Mouse (Mus musculus): ENCODE results near the gene 1700028K03Rik. TPM values are rescaled to one million over a fixed set of nuclear protein-coding genes. Genes with fewer than 3 reads are reported as not detected.

The 1700028K03Rik gene
- total RNA-seq (2012; rRNA removed) = not detected in 2 replicates
- not detected for polyA plus RNA-seq (2012; ENCODE audit: insufficient read depth in 1 of 2, insufficient read length in 2 of 2, low read depth in 1 of 2, low replicate concordance in 2 of 2, missing spikeins in 1 of 2)

- Histone ChIP-seq H3K9ac (ENCODE audit: control insufficient read depth, low read depth, low read length, poor library complexity, severe bottlenecking) (no peak within 1 kb of the TSS), H3K79me2 (ENCODE audit: control insufficient read depth, insufficient read depth, low read length, poor library complexity) (no peaks in the 10 kb centered on the region), H3K4me1 (ENCODE audit: control insufficient read depth in 1 of 2, insufficient read depth in 2 of 2, low read length in 2 of 2) (no peaks in the 10 kb centered on the region; a peak in 1 of 4 replicates), H3K27me3 (ENCODE audit: control insufficient read depth in 1 of 2, insufficient read depth in 2 of 2, low read length in 2 of 2) (no peaks in the 10 kb centered on the region), H3K36me3 (ENCODE audit: control insufficient read depth in 1 of 2, insufficient read depth in 2 of 2, low read length in 2 of 2) (peaks cover 0 to 2% of the 10 kb centered on the region in 2 experiments; a peak in 1 of 4 replicates), H3K9me3 (replicated peaks; ENCODE audit: insufficient read depth, low read length) (no peaks in the 10 kb centered on the region), H3K27ac (ENCODE audit: control insufficient read depth, low read depth, low read length) (no peak within 1 kb of the TSS), H3K4me3 (ENCODE audit: control insufficient read depth in 1 of 2, insufficient read depth in 1 of 2, low read depth in 2 of 2, low read length in 2 of 2) (no peak within 1 kb of the TSS)
- TF ChIP-seq TAL1 (IDR thresholded peaks at IDR 0.05; ENCODE audit: low read length) = no peak
- no peak for TF ChIP-seq RAD21 (IDR thresholded peaks at IDR 0.05; ENCODE audit: low read depth, low read length)
- no peak for TF ChIP-seq MEF2A (IDR thresholded peaks at IDR 0.05; ENCODE audit: extremely low read depth, insufficient replicate concordance, low read depth, low read length, poor library complexity, severe bottlenecking)
- TF ChIP-seq USF2 (IDR thresholded peaks at IDR 0.05; ENCODE audit: borderline replicate concordance in 1 of 2, insufficient read depth in 1 of 2, low read depth in 1 of 2, low read length in 2 of 2) = no peak
- no peak for TF ChIP-seq ETS1 (IDR thresholded peaks at IDR 0.05; ENCODE audit: low read depth, low read length)
- TF ChIP-seq MYB (IDR thresholded peaks at IDR 0.05; ENCODE audit: low read depth, low read length) = no peak
- TF ChIP-seq ZC3H11A (IDR thresholded peaks at IDR 0.05; ENCODE audit: low read depth, low read length) = no peak
- no peak for TF ChIP-seq TBP (IDR thresholded peaks at IDR 0.05; ENCODE audit: low read depth, low read length)
- no peak for TF ChIP-seq BHLHE40 (IDR thresholded peaks at IDR 0.05; ENCODE audit: borderline replicate concordance, low read depth, low read length)
- TF ChIP-seq GABPA (IDR thresholded peaks at IDR 0.05; ENCODE audit: low read depth, low read length) = no peak
- no peak for TF ChIP-seq HCFC1 (IDR thresholded peaks at IDR 0.05; ENCODE audit: low read depth, low read length)
- no peak for TF ChIP-seq GATA1 (IDR thresholded peaks at IDR 0.05; ENCODE audit: low read depth, low read length)
- TF ChIP-seq MAX (IDR thresholded peaks at IDR 0.05; ENCODE audit: low read length) = no peak
- TF ChIP-seq POLR2AphosphoS2 (IDR thresholded peaks at IDR 0.05; ENCODE audit: low read length) = no peak
- no peak for DNase-seq (ENCODE audit: low read depth, low spot score)
These were observed at the start of gene 1700028K03Rik for GRCm38 (mm10) chr5:107534581-107534980. TSS of gene 1700028K03Rik (plus strand) at chr5:107534709.

- no peak for DNase-seq (ENCODE audit: low read depth, low spot score)
- Histone ChIP-seq H3K4me1 (ENCODE audit: control insufficient read depth in 1 of 2, insufficient read depth in 2 of 2, low read length in 2 of 2) (peaks cover 0 to 3% of the 10 kb centered on the region in 2 experiments; a peak in 1 of 4 replicates), H3K9me3 (replicated peaks; ENCODE audit: insufficient read depth, low read length) (no peaks in the 10 kb centered on the region), H3K79me2 (ENCODE audit: control insufficient read depth, insufficient read depth, low read length, poor library complexity) (no peaks in the 10 kb centered on the region), H3K4me3 (ENCODE audit: control insufficient read depth in 1 of 2, insufficient read depth in 1 of 2, low read depth in 2 of 2, low read length in 2 of 2) (no peak overlapping the region), H3K27ac (ENCODE audit: control insufficient read depth, low read depth, low read length) (no peak overlapping the region), H3K36me3 (ENCODE audit: control insufficient read depth in 1 of 2, insufficient read depth in 2 of 2, low read length in 2 of 2) (no peaks in the 10 kb centered on the region), H3K27me3 (ENCODE audit: control insufficient read depth in 1 of 2, insufficient read depth in 2 of 2, low read length in 2 of 2) (no peaks in the 10 kb centered on the region), H3K9ac (ENCODE audit: control insufficient read depth, low read depth, low read length, poor library complexity, severe bottlenecking) (no peak overlapping the region)
- no peak for TF ChIP-seq POLR2AphosphoS5 (IDR thresholded peaks at IDR 0.05; ENCODE audit: borderline replicate concordance, low read depth, low read length)
- TF ChIP-seq POLR2A (IDR thresholded peaks at IDR 0.05; ENCODE audit: control insufficient read depth in 1 of 2, insufficient read depth in 1 of 2, low read depth in 1 of 2, low read length in 2 of 2, poor library complexity in 1 of 2) = no peak
- no peak for TF ChIP-seq RCOR1 (IDR thresholded peaks at IDR 0.05; ENCODE audit: low read depth, low read length)
- no peak for TF ChIP-seq E2F4 (IDR thresholded peaks at IDR 0.05; ENCODE audit: borderline replicate concordance, low read depth, low read length)
- TF ChIP-seq MXI1 (IDR thresholded peaks at IDR 0.05; ENCODE audit: low read depth, low read length) = no peak
- no peak for TF ChIP-seq CTCF (IDR thresholded peaks at IDR 0.05 in 2 of 3, conservative IDR thresholded peaks at IDR 0.05 in 1 of 3; ENCODE audit: control insufficient read depth in 1 of 3, insufficient read depth in 1 of 3, low read depth in 2 of 3, low read length in 3 of 3, poor library complexity in 1 of 3, severe bottlenecking in 1 of 3)
- TF ChIP-seq MEF2A (IDR thresholded peaks at IDR 0.05; ENCODE audit: extremely low read depth, insufficient replicate concordance, low read depth, low read length, poor library complexity, severe bottlenecking) = no peak
- no peak for TF ChIP-seq POLR2AphosphoS2 (IDR thresholded peaks at IDR 0.05; ENCODE audit: low read length)
- no peak for TF ChIP-seq SMC3 (IDR thresholded peaks at IDR 0.05; ENCODE audit: low read depth, low read length)
- TF ChIP-seq BHLHE40 (IDR thresholded peaks at IDR 0.05; ENCODE audit: borderline replicate concordance, low read depth, low read length) = no peak
- no peak for TF ChIP-seq ELF1 (IDR thresholded peaks at IDR 0.05; ENCODE audit: low read depth, low read length)
- TF ChIP-seq NRF1 (IDR thresholded peaks at IDR 0.05; ENCODE audit: insufficient read depth, low read depth, low read length, poor library complexity, severe bottlenecking) = no peak
- no peak for TF ChIP-seq ETS1 (IDR thresholded peaks at IDR 0.05; ENCODE audit: low read depth, low read length)
- TF ChIP-seq UBTF (IDR thresholded peaks at IDR 0.05; ENCODE audit: borderline replicate concordance, insufficient read depth, low read depth, low read length) = no peak
- TF ChIP-seq MAFK (IDR thresholded peaks at IDR 0.05; ENCODE audit: borderline replicate concordance, low read depth, low read length) = no peak
These were observed 45.5 kb upstream of the 1700028K03Rik start for GRCm38 (mm10) chr5:107488996-107489395.

Data from MEL (cell line).